Mouse (Mus musculus) forebrain, embryonic 14.5 days (tissue): ENCODE data around the gene Dnajb11. TPM values are rescaled to one million over a fixed set of nuclear protein-coding genes. Genes with fewer than 3 reads are reported as not detected.

Source experiments
- ATAC-seq: fragments of 200-750 bp; cut with Nextera tagmentation; 2 replicates; pipeline ENCODE4 v1.8.0; 2017; ENCODE audit warnings: mild to moderate bottlenecking, moderate library complexity
- DNase-seq: peaks from one replicate; pipeline ENCODE4 v3.0.0-alpha.2; 2015; ENCODE audit warnings: low spot score
- H3K27ac ChIP-seq: fragments of 300-500 bp; sonication (generic); 2 replicates; pipeline ENCODE4 v1.5.1; 2014; ENCODE audit warnings: low read depth, mild to moderate bottlenecking, control low read depth, low read length, moderate library complexity
- H3K27me3 ChIP-seq: fragments of 300-500 bp; sonication (generic); replicated peaks from 2 replicates; pipeline ENCODE4 v1.6.1; 2014; ENCODE audit warnings: low read length, control low read depth, mixed read lengths; ENCODE audit not compliant: control insufficient read depth, insufficient read depth
- H3K36me3 ChIP-seq: fragments of 300-500 bp; sonication (generic); 2 replicates; pipeline ENCODE4 v1.6.1; 2014; ENCODE audit warnings: low read length, control low read depth; ENCODE audit not compliant: control insufficient read depth, insufficient read depth
- H3K4me1 ChIP-seq: fragments of 300-500 bp; sonication (generic); 2 replicates; pipeline ENCODE4 v1.6.1; 2014; ENCODE audit warnings: antibody characterized with exemption, low read length, control low read depth; ENCODE audit not compliant: control insufficient read depth, insufficient read depth
- H3K4me2 ChIP-seq: fragments of 300-500 bp; sonication (generic); 2 replicates; pipeline ENCODE4 v1.6.1; 2014; ENCODE audit warnings: mild to moderate bottlenecking, control low read depth, low read length
- H3K4me3 ChIP-seq: fragments of 300-500 bp; sonication (generic); 2 replicates; pipeline ENCODE4 v1.5.1; 2014; ENCODE audit warnings: low read depth, low read length, control low read depth
- H3K9ac ChIP-seq: fragments of 300-500 bp; sonication (generic); 2 replicates; pipeline ENCODE4 v1.6.1; 2014; ENCODE audit warnings: mild to moderate bottlenecking, low read length, control low read depth, moderate library complexity
- H3K9me3 ChIP-seq: fragments of 300-500 bp; sonication (generic); replicated peaks from 2 replicates; pipeline ENCODE4 v1.6.1; 2016; ENCODE audit warnings: low read length, control low read depth, mixed read lengths; ENCODE audit not compliant: control insufficient read depth
- WGBS: fragments of 180-500 bp; shearing (Covaris S2); extraction: QIAGEN DNeasy Blood & Tissue Kit; methylation state at CpG from one replicate; pipeline ENCODE4 v1.1.7; 2014; 5-methylcytosine and 5-hydroxymethylcytosine counted together
- polyA plus RNA-seq: library from polyadenylated mRNA; unstranded; fragments of >200 nt; fragmentation: Nextera tagmentation; extraction: Ambion mirVana; gene quantifications from 2 replicates; pipeline ENCODE4 v1.2.1, GENCODE M21; 2014

Dnajb11 gene
- polyA plus RNA-seq, 1 experiment from 2014 or later = 72.7 TPM

GRCm38 (mm10) chr16:22845481-22845880 lies 12.2 kb upstream of the Dnajb11 start:
- H3K9me3 ChIP-seq = no peaks in the 10 kb centered on the region
- H3K27me3 ChIP-seq = no peaks in the 10 kb centered on the region
- H3K36me3 ChIP-seq = peaks cover 10% of the 10 kb centered on the region; the same call in 1 of the 2 replicates
- 85% methylated on average over 4 of the region's 4 CpGs for WGBS
- no peak overlapping the region for H3K9ac ChIP-seq
- no peak overlapping the region for H3K4me3 ChIP-seq
- DNase-seq (no peak), ATAC-seq (no peak)
- H3K4me2 ChIP-seq = no peak overlapping the region
- no peak overlapping the region for H3K27ac ChIP-seq
- peaks cover 3% of the 10 kb centered on the region; the same call in 1 of the 2 replicates for H3K4me1 ChIP-seq

DNA sequence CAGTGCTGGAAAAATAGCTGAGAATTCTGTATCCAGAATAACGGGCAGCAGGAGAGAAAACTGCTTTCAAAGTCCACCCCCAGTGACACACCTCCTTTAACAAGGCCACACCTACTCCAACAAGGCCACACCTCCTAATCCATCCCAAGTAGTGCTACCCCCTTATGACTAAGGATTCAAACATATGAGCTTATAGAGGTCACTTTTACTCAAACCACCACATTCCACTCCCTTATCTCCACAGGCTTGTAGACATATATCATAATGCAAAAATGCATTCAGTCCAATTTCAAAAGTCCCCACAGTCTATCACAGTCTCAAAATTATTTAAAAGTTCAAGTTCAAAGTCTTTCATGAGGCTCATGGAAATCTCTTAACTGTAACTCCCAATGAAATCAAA lies 10.0 kb upstream of the Dnajb11 start:
- WGBS = 83% methylated on average over 1 of the region's 1 CpGs
- H3K27ac ChIP-seq = no peak overlapping the region
- no peak overlapping the region for H3K9ac ChIP-seq
- H3K4me2 ChIP-seq = no peak overlapping the region
- no peak overlapping the region for H3K4me3 ChIP-seq
- H3K4me1 ChIP-seq = peaks cover 3% of the 10 kb centered on the region; the same call in 1 of the 2 replicates
- no peaks in the 10 kb centered on the region for H3K27me3 ChIP-seq
- no peaks in the 10 kb centered on the region for H3K36me3 ChIP-seq
- DNase-seq = no peak
- no peak for ATAC-seq
- H3K9me3 ChIP-seq = no peaks in the 10 kb centered on the region

- DNase-seq = no peak
- Histone ChIP-seq H3K27ac (no peak overlapping the region), H3K4me1 (peaks cover 3% of the 10 kb centered on the region; the same call in 1 of the 2 replicates), H3K4me3 (no peak overlapping the region), H3K9ac (no peak overlapping the region), H3K27me3 (no peaks in the 10 kb centered on the region), H3K36me3 (no peaks in the 10 kb centered on the region), H3K4me2 (no peak overlapping the region), H3K9me3 (no peaks in the 10 kb centered on the region)
- no peak for ATAC-seq
- 78% methylated on average over 1 of the region's 1 CpGs for WGBS
Measured at GRCm38 (mm10) chr16:22848331-22848730, 9.3 kb upstream of the Dnajb11 start.

- ATAC-seq (no peak), DNase-seq (no peak)
- Histone ChIP-seq H3K4me2 (no peak overlapping the region), H3K9ac (no peak overlapping the region), H3K4me3 (no peak overlapping the region), H3K4me1 (peaks cover 5% of the 10 kb centered on the region), H3K36me3 (no peaks in the 10 kb centered on the region), H3K27me3 (no peaks in the 10 kb centered on the region), H3K9me3 (no peaks in the 10 kb centered on the region), H3K27ac (no peak overlapping the region)
- 94% methylated on average over 4 of the region's 4 CpGs for WGBS
Measured at GRCm38 (mm10) chr16:22852709-22853108, 4.9 kb upstream of the Dnajb11 start.

DNA sequence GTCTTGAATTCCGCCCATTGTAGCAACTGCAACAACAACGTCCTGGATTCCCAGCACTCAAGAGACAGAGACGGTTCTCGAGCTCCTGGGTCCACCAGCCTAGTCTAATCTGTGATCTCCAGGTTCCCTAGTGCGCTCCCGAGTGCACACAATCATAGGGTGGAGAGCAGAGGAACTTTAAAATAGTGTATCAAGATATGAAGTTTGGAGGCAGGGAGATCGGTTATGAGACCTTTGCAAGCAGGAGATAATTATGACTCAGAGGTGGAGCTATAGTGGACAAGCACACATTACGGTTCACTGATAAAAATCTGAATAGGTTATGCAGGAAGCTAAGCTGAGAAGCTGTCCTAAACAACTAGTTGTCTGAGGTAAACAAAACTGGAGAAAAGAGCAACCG lies 872 bp upstream of the Dnajb11 start:
- no peak for ATAC-seq
- peak overlapping the region; percentile 57 for H3K9ac ChIP-seq
- H3K4me3 ChIP-seq = peak overlapping the region; percentile 90
- no peak for DNase-seq
- peaks cover 3% of the 10 kb centered on the region; the same call in 1 of the 2 replicates for H3K36me3 ChIP-seq
- no peaks in the 10 kb centered on the region for H3K9me3 ChIP-seq
- no peak overlapping the region for H3K27ac ChIP-seq
- WGBS = 13% methylated on average over 9 of the region's 9 CpGs
- H3K27me3 ChIP-seq = no peaks in the 10 kb centered on the region
- H3K4me1 ChIP-seq = peaks cover 11% of the 10 kb centered on the region
- H3K4me2 ChIP-seq = peak overlapping the region; percentile 63

- WGBS = 93% methylated on average over 8 of the region's 8 CpGs
Measured at GRCm38 (mm10) chr16:22872397-22872796, 14.8 kb downstream of the Dnajb11 start.

DNA sequence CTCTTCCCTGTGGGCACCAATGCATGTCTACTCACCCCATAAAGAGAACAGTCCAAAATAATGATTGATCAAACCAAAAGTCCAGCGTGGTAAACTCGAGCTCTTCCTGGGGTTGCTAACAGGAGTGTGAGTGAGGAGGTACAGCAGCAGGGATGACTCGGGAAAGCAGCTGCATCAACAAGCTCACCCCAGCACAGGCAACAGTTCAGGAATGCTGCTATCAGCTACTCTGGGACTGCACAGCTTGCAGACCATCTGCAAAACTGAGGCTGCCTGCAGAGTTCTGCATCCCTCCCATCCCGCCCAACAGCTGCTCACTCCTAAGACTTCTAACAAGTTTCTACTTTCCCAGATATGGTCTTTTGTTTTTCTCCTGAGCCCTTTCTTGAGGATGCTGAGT lies 15.7 kb downstream of the Dnajb11 start:
- Histone ChIP-seq H3K27me3 (no peaks in the 10 kb centered on the region), H3K36me3 (peaks cover 54% of the 10 kb centered on the region), H3K4me3 (no peak overlapping the region), H3K27ac (no peak overlapping the region), H3K9ac (no peak overlapping the region), H3K4me2 (no peak overlapping the region), H3K9me3 (no peaks in the 10 kb centered on the region), H3K4me1 (no peaks in the 10 kb centered on the region)
- no peak for ATAC-seq
- 82% methylated on average over 4 of the region's 4 CpGs for WGBS
- no peak for DNase-seq

More at GRCm38 (mm10) chr16:22872397-22872796, 14.8 kb downstream of the Dnajb11 start:
- DNase-seq (no peak), ATAC-seq (no peak)
- Histone ChIP-seq H3K36me3 (peaks cover 63% of the 10 kb centered on the region), H3K27ac (no peak overlapping the region), H3K4me2 (no peak overlapping the region), H3K9me3 (no peaks in the 10 kb centered on the region), H3K27me3 (no peaks in the 10 kb centered on the region), H3K4me3 (no peak overlapping the region), H3K9ac (no peak overlapping the region), H3K4me1 (no peaks in the 10 kb centered on the region)

DNA sequence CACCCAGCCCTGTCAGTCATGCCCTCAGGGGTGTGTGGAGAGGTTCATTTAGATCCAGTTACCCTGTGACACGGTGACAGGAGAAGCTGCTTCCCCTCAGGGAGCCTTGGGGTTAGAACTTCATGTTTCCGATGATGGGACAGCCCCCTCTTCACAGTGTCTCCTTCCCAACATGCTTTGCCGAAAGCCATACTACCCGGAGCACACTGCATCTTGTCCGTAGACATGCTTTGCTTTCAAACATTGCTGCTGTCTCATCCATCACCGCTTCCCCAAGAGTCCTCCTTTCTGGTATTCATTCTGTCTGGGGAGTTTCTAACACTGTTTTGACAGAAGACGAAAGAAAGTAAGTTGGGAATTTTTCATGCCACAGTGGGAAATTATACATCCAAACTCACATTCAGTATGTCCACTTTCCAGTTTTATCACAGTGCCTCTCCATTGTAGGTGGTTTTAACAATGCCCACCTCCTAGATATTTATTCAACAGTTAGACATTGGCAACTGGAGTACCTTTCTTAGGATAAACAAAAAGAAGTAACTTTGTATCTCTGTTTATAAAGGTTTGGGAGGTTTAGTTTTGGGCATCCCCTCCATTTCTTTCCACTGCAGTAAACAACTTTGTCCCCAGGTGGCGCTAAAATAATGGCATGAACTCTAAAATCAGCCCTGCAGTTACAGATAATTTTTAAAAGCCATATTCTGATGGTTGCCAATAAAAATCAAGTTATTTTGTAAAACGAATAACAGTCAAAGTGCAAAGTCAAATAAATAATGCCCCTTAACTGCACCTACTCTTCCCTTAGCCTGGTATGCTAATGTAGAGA lies 18.8 kb downstream of the Dnajb11 start:
- 52% methylated on average over 9 of the region's 9 CpGs for WGBS
- peak; percentile 46 for DNase-seq
- H3K9me3 ChIP-seq = no peaks in the 10 kb centered on the region
- peaks cover 23% of the 10 kb centered on the region for H3K36me3 ChIP-seq
- no peak overlapping the region for H3K4me2 ChIP-seq
- H3K4me3 ChIP-seq = no peak overlapping the region
- H3K9ac ChIP-seq = no peak overlapping the region
- no peak overlapping the region for H3K27ac ChIP-seq
- ATAC-seq = no peak
- no peaks in the 10 kb centered on the region for H3K27me3 ChIP-seq
- no peaks in the 10 kb centered on the region for H3K4me1 ChIP-seq

DNA sequence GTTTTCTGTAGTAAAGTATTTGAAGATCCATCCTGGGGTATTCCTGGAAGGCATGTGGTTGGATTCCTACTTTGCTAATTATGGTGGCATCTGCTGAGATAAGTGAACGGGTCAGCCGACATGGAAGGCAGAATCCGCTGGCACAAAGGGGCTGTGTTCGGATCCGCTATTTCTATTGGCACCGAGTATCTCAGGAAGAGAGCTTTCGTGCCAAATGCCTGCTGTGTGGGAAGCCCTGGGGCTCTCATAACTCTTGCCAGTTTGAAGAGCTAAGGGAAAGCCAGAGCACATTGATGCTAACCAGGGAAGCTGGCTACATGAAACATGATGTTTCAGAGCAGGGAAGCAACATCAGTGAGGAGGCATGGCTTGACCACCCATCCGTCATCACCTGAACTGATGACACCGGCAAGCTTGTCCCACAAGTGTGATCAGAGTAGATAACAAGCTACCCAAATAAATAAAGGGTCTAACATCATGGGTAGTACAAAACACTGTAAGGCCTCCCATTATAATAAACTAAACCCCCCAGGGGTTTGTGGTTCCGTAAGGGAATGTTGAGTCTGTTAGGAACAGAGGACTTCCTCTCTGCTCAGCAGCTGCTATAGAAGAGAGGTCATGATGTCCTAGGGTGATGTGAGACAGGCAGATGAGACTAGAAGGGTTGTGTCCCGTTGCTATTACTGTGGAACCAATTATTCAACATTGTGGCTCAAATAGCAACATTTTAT lies 20.2 kb downstream of the Dnajb11 start:
- Histone ChIP-seq H3K27me3 (no peaks in the 10 kb centered on the region), H3K9me3 (no peaks in the 10 kb centered on the region), H3K4me2 (no peak overlapping the region), H3K36me3 (peaks cover 9% of the 10 kb centered on the region), H3K9ac (no peak overlapping the region), H3K4me3 (no peak overlapping the region), H3K27ac (no peak overlapping the region), H3K4me1 (no peaks in the 10 kb centered on the region)
- DNase-seq (peak; percentile 54), ATAC-seq (no peak)
- 77% methylated on average over 11 of the region's 11 CpGs for WGBS
